Mouse (Mus musculus) forelimb bud, embryonic 11.5 days (tissue): Measurements from ENCODE around the gene Tmem30c.

Source experiments
- DNase-seq: peaks from one replicate; pipeline ENCODE4 v3.0.0-alpha.2; 2012; ENCODE audit warnings: low read depth, low spot score

The Tmem30c gene

GRCm38 (mm10) chr16:57295216-57295934 lies 2.7 kb upstream of the Tmem30c start:
- DNase-seq = no peak

GRCm38 (mm10) chr16:57292296-57292695 lies 369 bp downstream of the Tmem30c start:
- DNase-seq = no peak

GRCm38 (mm10) chr16:57291696-57292095 lies 969 bp downstream of the Tmem30c start:
- no peak for DNase-seq

GRCm38 (mm10) chr16:57281417-57281816 lies 11.2 kb downstream of the Tmem30c start:
- no peak for DNase-seq

- DNase-seq = no peak
Measured at GRCm38 (mm10) chr16:57280221-57281217, 12.1 kb downstream of the Tmem30c start.

- no peak for DNase-seq
Measured at GRCm38 (mm10) chr16:57278976-57279626, 13.6 kb downstream of the Tmem30c start.

- no peak for DNase-seq
Measured at GRCm38 (mm10) chr16:57269751-57270150, 22.9 kb downstream of the Tmem30c start.

GRCm38 (mm10) chr16:57268058-57268841 lies 24.4 kb downstream of the Tmem30c start:
- DNase-seq = no peak

GRCm38 (mm10) chr16:57267068-57267467 lies 25.6 kb downstream of the Tmem30c start:
- DNase-seq = no peak

GRCm38 (mm10) chr16:57260152-57260551 lies 32.5 kb downstream of the Tmem30c start:
- no peak for DNase-seq

GRCm38 (mm10) chr16:57259356-57260083 lies 33.1 kb downstream of the Tmem30c start:
- no peak for DNase-seq

- peak; percentile 12 for DNase-seq
Measured at GRCm38 (mm10) chr16:57251589-57252421, 40.9 kb downstream of the Tmem30c start.

- no peak for DNase-seq
Measured at GRCm38 (mm10) chr16:57250991-57251390, 41.7 kb downstream of the Tmem30c start.

- DNase-seq = no peak
Measured at GRCm38 (mm10) chr16:57247464-57247863, 45.2 kb downstream of the Tmem30c start.

GRCm38 (mm10) chr16:57246596-57246995 lies 46.1 kb downstream of the Tmem30c start:
- DNase-seq = no peak

GRCm38 (mm10) chr16:57243858-57244248 lies 48.8 kb downstream of the Tmem30c start:
- DNase-seq = peak; percentile 81

- DNase-seq = peak; percentile 49
Measured at GRCm38 (mm10) chr16:57243205-57243857, 49.3 kb downstream of the Tmem30c start.

GRCm38 (mm10) chr16:57242857-57243204 lies 49.8 kb downstream of the Tmem30c start:
- no peak for DNase-seq

GRCm38 (mm10) chr16:57235871-57236510 lies 56.7 kb downstream of the Tmem30c start:
- no peak for DNase-seq
